Mouse (Mus musculus) kidney, postnatal 4 days (tissue): ENCODE results near the gene Narfl.
A peak's percentile ranks its signal among the peaks of the same experiment; 100 is the strongest.
"Not testable (repeated sequence)": the region's sequence is repeated elsewhere in the genome, so short reads cannot be mapped to it uniquely, and the experiment has no call there.

Experiments used
- DNase-seq, 2 experiments: peaks; one replicate each; pipeline ENCODE4 v3.0.0; 2021; ENCODE audit warnings: mixed read lengths in 2 of 2

Narfl gene

GRCm38 (mm10) chr17:25807452-25807851 lies 33.9 kb downstream of the Narfl start:
- DNase-seq, result not testable (repeated sequence)

GRCm38 (mm10) chr17:25808028-25808427 lies 34.5 kb downstream of the Narfl start:
- DNase-seq, result no peak

GRCm38 (mm10) chr17:25808789-25809605 lies 35.4 kb downstream of the Narfl start, which contains the start of gene Fbxl16:
Gene Fbxl16 (plus strand): TSS chr17:25809085.
- DNase-seq, result peak; percentile 72 to 81

- no peak for DNase-seq
Measured at GRCm38 (mm10) chr17:25809606-25810340, 36.2 kb downstream of the Narfl start.

GRCm38 (mm10) chr17:25810890-25811289 lies 37.3 kb downstream of the Narfl start:
- no peak for DNase-seq

GRCm38 (mm10) chr17:25813471-25813870 lies 39.9 kb downstream of the Narfl start:
- peak; percentile 97 to 98 for DNase-seq

GRCm38 (mm10) chr17:25817662-25818061 lies 44.1 kb downstream of the Narfl start:
- no peak for DNase-seq

GRCm38 (mm10) chr17:25818851-25819780 lies 45.5 kb downstream of the Narfl start:
- DNase-seq, result peak in 1 of 2 experiments; percentile 33

- peak; percentile 75 to 83 for DNase-seq
Measured at GRCm38 (mm10) chr17:25823452-25823851, 49.9 kb downstream of the Narfl start, which contains the start of gene Wdr24. Gene Wdr24 (plus strand): TSS chr17:25823627.

GRCm38 (mm10) chr17:25824362-25825142 lies 51.0 kb downstream of the Narfl start:
- DNase-seq, result peak in 1 of 2 experiments; percentile 2

- DNase-seq, result no peak
Measured at GRCm38 (mm10) chr17:25825311-25825710, 51.7 kb downstream of the Narfl start.

GRCm38 (mm10) chr17:25825984-25826570 lies 52.5 kb downstream of the Narfl start:
- DNase-seq, result no peak

GRCm38 (mm10) chr17:25827011-25827410 lies 53.4 kb downstream of the Narfl start:
- DNase-seq, result no peak

- DNase-seq, result no peak
Measured at GRCm38 (mm10) chr17:25827546-25828222, 54.1 kb downstream of the Narfl start.

- DNase-seq, result peak in 1 of 2 experiments; percentile 28
Measured at GRCm38 (mm10) chr17:25828223-25828594, 54.6 kb downstream of the Narfl start.

GRCm38 (mm10) chr17:25828712-25829557 lies 55.4 kb downstream of the Narfl start, which contains the start of gene Jmjd8:
Gene Jmjd8 (plus strand): TSS chr17:25828867.
- DNase-seq, result peak; percentile 84 to 90

GRCm38 (mm10) chr17:25829558-25830017 lies 56.0 kb downstream of the Narfl start:
- peak in 1 of 2 experiments; percentile 31 for DNase-seq

- DNase-seq, result no peak
Measured at GRCm38 (mm10) chr17:25830200-25830753, 56.7 kb downstream of the Narfl start.

GRCm38 (mm10) chr17:25830806-25831431 lies 57.3 kb downstream of the Narfl start:
- DNase-seq, result no peak
